Mouse (Mus musculus) lung, postnatal 0 days (tissue): ENCODE results near the gene Wdr27. TPM values are rescaled to one million over a fixed set of nuclear protein-coding genes. Genes with fewer than 3 reads are reported as not detected.
"Not testable (repeated sequence)": the region's sequence is repeated elsewhere in the genome, so short reads cannot be mapped to it uniquely, and the experiment has no call there.

ENCODE experiments used
- ATAC-seq: fragments of 200-750 bp; cut with Nextera tagmentation; 2 replicates; pipeline ENCODE4 v1.8.0; 2017; ENCODE audit warnings: moderate library complexity
- DNase-seq: peaks from one replicate; pipeline ENCODE4 v3.0.0-alpha.2; 2016; ENCODE audit warnings: low spot score
- H3K27ac ChIP-seq: fragments of 300-500 bp; sonication (generic); 2 replicates; pipeline ENCODE4 v1.5.1; 2014; ENCODE audit warnings: antibody characterized with exemption, mild to moderate bottlenecking, low read length, mixed read lengths
- H3K27me3 ChIP-seq: fragments of 300-500 bp; sonication (generic); replicated peaks from 2 replicates; pipeline ENCODE4 v1.6.1; 2014; ENCODE audit warnings: low read length, mixed read lengths; ENCODE audit not compliant: insufficient read depth
- H3K36me3 ChIP-seq: fragments of 300-500 bp; sonication (generic); 2 replicates; pipeline ENCODE4 v1.6.1; 2014; ENCODE audit warnings: low read length, mixed read lengths; ENCODE audit not compliant: insufficient read depth
- H3K4me1 ChIP-seq: fragments of 300-500 bp; sonication (generic); 2 replicates; pipeline ENCODE4 v1.6.1; 2014; ENCODE audit warnings: antibody characterized with exemption, low read depth, low read length, mixed read lengths; ENCODE audit not compliant: insufficient read depth
- H3K4me2 ChIP-seq: fragments of 300-500 bp; sonication (generic); replicated peaks from 2 replicates; pipeline ENCODE4 v1.6.1; 2014; ENCODE audit warnings: low read depth, mild to moderate bottlenecking, low read length, moderate library complexity, mixed read lengths
- H3K4me3 ChIP-seq: fragments of 300-500 bp; sonication (generic); 2 replicates; pipeline ENCODE4 v1.5.1; 2014; ENCODE audit warnings: low read depth, low read length
- H3K9ac ChIP-seq: fragments of 300-500 bp; sonication (generic); replicated peaks from 2 replicates; pipeline ENCODE4 v1.6.1; 2014; ENCODE audit warnings: low read depth, mild to moderate bottlenecking
- H3K9me3 ChIP-seq: fragments of 300-500 bp; sonication (generic); 2 replicates; pipeline ENCODE4 v1.6.1; 2016; ENCODE audit warnings: low read length, mixed read lengths
- CTCF ChIP-seq: IDR thresholded peaks from 2 replicates; pipeline ENCODE4 v1.5.1; 2016; ENCODE audit warnings: antibody characterized with exemption, mild to moderate bottlenecking
- EP300 ChIP-seq: IDR thresholded peaks from 2 replicates; pipeline ENCODE4 v1.6.1; 2016; ENCODE audit warnings: antibody characterized with exemption, mild to moderate bottlenecking, control low read depth
- WGBS: fragments of 180-500 bp; shearing (Covaris S2); extraction: QIAGEN DNeasy Blood & Tissue Kit; methylation state at CpG from one replicate; pipeline ENCODE4 v1.1.7; 2014; 5-methylcytosine and 5-hydroxymethylcytosine counted together
- polyA plus RNA-seq: library from polyadenylated mRNA; unstranded; fragments of >200 nt; fragmentation: Nextera tagmentation; extraction: Ambion mirVana; gene quantifications from 2 replicates; pipeline ENCODE4 v1.2.1, GENCODE M21; 2015

Wdr27 gene
- polyA plus RNA-seq, 1 experiment from 2014 or later: 16.7 TPM

DNA sequence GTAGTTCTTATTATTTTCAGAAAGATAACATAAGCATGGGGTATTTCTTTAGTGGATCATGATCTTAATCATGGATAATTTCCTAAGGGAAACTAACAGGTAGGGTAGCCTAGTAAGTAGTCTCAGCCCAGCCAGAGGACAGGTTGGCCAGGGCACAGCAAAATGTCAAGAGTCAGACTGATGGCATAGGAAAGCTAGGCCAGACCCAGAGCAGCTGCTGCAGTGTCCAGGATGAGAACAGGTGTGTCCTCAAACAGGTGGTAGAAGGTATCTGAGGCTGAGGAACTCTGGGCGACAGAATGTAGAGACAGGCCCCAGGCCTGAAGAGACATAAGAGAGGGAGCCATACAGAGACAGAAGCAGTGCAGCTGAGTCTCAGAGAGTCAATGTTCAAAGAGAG is 44.0 kb downstream of the Wdr27 start:
- no peak for DNase-seq
- Histone ChIP-seq H3K9me3 (no peaks in the 10 kb centered on the region), H3K4me2 (no peak overlapping the region), H3K27ac (no peak overlapping the region), H3K4me1 (no peaks in the 10 kb centered on the region), H3K9ac (no peak overlapping the region), H3K36me3 (no peaks in the 10 kb centered on the region), H3K27me3 (no peaks in the 10 kb centered on the region), H3K4me3 (no peak overlapping the region)
- 96% methylated on average over 1 of the region's 1 CpGs for WGBS
- TF ChIP-seq CTCF: no peak
- TF ChIP-seq EP300: no peak
- no peak for ATAC-seq

DNA sequence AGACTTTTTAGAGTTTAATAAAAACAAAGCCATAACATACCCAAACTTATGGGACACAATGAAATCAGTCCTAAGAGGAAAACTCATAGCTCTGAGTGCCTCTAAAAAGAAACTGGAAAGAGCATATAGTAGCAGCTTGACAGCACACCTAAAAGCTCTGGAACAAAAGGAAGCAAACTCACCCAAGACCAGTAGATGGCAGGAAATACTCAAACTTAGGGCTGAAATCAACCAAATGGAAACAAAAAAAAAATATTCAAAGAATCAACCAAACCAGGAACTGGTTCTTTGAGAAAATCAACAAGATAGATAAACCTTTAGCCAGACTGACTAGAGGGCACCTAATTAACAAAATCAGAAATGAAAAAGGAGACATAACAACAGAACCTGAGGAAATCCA is 47.9 kb downstream of the Wdr27 start:
- not testable (repeated sequence) for H3K27ac ChIP-seq
- TF ChIP-seq CTCF: peak; percentile 8; the same call in 1 of the 2 replicates

DNA sequence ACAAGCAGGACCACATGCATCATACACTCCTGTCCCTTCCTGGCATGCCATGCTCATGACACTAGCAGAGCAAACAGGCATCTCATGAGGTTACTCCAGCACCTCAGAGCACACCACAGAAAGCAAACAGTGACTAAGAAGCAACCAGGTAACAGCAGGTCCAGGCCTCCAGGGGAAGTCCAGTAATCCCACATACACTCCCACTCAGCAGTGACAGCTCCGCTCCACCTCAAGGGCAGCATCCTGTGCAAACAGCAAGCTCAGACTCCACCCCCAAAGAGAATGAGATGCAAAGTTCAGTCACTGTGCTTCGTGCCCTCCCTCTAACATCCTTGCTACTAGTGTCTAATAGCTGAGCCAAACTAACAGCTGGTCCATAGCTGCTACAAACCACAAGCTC is 56.0 kb downstream of the Wdr27 start:
- TF ChIP-seq CTCF (no peak), EP300 (no peak)
- Histone ChIP-seq H3K4me2 (no peak overlapping the region), H3K27me3 (no peaks in the 10 kb centered on the region), H3K4me1 (no peaks in the 10 kb centered on the region), H3K27ac (no peak overlapping the region), H3K9ac (no peak overlapping the region), H3K36me3 (no peaks in the 10 kb centered on the region), H3K4me3 (no peak overlapping the region), H3K9me3 (no peaks in the 10 kb centered on the region)
- DNase-seq: no peak
- no peak for ATAC-seq
- 46% methylated on average over 2 of the region's 2 CpGs for WGBS

More for the DNA sequence above, 47.9 kb downstream of the Wdr27 start:
- not testable (repeated sequence) for DNase-seq, H3K9ac ChIP-seq, H3K4me3 ChIP-seq, H3K27me3 ChIP-seq, H3K4me1 ChIP-seq, H3K36me3 ChIP-seq, H3K4me2 ChIP-seq, ATAC-seq, H3K9me3 ChIP-seq

DNA sequence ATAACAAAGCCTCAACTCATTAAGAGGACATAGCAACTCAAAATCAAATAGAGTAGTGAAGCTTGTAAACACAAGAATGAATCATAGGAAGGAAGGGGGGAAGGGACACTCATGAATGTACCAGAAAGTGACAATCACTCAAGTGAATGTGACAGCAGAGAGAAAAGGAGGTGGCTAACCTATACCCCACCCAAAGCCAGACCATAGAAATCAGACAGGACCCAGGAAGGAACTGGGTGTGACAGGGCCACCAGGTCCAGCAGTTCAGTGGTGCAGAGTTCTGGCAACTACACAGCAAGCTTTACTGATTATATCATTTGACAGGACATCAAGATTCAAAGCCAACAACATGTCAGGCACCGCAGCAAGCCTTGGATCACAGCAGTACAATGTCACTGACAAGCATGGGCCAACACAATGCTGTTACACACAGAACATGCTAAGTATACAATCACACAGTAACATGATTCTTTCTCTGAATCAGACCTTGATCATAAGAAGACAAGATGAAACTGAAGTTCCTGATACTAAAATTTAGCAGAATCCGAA is 68.2 kb downstream of the Wdr27 start:
- Histone ChIP-seq H3K36me3 (no peaks in the 10 kb centered on the region), H3K27ac (no peak overlapping the region), H3K9me3 (no peaks in the 10 kb centered on the region), H3K4me1 (no peaks in the 10 kb centered on the region), H3K27me3 (no peaks in the 10 kb centered on the region), H3K4me3 (no peak overlapping the region), H3K9ac (no peak overlapping the region), H3K4me2 (no peak overlapping the region)
- ATAC-seq (peak; percentile 95), DNase-seq (peak; percentile 83)
- WGBS: 57% methylated on average over 2 of the region's 2 CpGs
- TF ChIP-seq EP300 (peak; percentile 95), CTCF (no peak)

DNA sequence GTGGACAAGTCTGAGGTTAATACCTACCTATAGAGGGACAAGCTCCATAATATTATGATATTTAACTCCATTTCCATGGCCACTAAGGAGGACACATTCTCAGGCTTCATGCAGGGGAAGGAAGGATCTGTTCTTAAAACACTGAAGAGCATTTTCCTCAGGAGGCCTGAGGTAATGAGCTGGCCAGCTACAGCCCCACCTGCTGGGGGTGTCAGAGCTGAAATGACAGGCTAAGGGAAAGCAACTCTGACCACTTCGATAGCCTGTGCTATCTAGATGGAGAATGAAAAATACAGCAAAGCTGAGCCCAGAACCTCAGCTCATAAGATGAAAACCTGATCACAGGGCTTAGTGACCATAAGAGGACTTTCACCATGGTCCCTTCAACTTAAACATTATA is 82.7 kb downstream of the Wdr27 start:
- TF ChIP-seq EP300: no peak
- peak; percentile 33 for TF ChIP-seq CTCF
- Histone ChIP-seq H3K27ac (no peak overlapping the region), H3K4me3 (no peak overlapping the region), H3K36me3 (no peaks in the 10 kb centered on the region), H3K9me3 (no peaks in the 10 kb centered on the region), H3K4me2 (no peak overlapping the region), H3K9ac (no peak overlapping the region), H3K27me3 (no peaks in the 10 kb centered on the region), H3K4me1 (no peaks in the 10 kb centered on the region)
- no peak for ATAC-seq
- DNase-seq: no peak
- 57% methylated on average over 1 of the region's 1 CpGs for WGBS

DNA sequence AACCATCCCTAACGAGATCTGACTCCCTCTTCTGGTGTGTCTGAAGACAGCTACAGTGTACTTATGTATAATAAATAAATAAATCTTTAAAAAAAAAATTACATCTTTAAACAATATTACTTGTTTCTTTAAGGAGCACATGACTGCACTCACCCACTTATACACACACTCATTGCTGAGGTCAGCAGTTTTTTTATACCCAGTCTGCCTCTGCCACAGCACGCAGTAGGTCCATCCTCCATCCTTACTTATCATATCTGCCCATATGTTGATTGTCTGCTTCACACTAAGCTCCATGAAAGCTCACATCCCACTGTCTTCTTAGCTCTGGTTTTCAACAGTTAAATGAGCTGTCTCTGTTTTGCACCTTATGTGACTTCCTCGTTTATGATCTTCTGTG is 95.2 kb downstream of the Wdr27 start:
- TF ChIP-seq EP300 (no peak), CTCF (no peak)
- no peak overlapping the region for H3K4me3 ChIP-seq
- no peaks in the 10 kb centered on the region for H3K36me3 ChIP-seq
- H3K27me3 ChIP-seq: no peaks in the 10 kb centered on the region
- no peaks in the 10 kb centered on the region for H3K9me3 ChIP-seq
- H3K4me2 ChIP-seq: no peak overlapping the region
- 78% methylated on average over 2 of the region's 3 CpGs for WGBS
- ATAC-seq (no peak), DNase-seq (no peak)
- H3K27ac ChIP-seq: no peak overlapping the region
- no peaks in the 10 kb centered on the region for H3K4me1 ChIP-seq
- no peak overlapping the region for H3K9ac ChIP-seq

DNA sequence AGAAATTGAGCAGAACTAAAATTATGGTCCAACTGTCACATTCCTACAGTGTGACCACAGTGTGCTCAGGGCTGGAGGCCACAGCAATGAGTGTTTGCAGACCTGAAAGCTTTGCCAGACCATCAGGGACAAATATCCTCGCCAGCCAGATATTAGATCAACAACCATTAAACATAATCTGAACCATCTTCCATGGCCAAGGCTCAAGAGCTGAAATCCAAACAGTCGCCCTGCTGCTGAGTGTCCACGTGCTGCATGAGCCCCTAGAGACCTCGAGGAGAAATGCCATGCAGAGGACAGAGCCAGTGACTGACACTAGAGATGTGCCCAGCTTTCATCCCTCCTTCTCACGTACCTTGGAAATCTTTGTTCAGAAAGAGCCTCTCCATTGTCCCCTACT is 96.1 kb downstream of the Wdr27 start:
- DNase-seq (peak; percentile 6), ATAC-seq (peak; percentile 32; the same call in 1 of the 2 replicates)
- Histone ChIP-seq H3K27me3 (no peaks in the 10 kb centered on the region), H3K4me3 (no peak overlapping the region), H3K4me1 (no peaks in the 10 kb centered on the region), H3K36me3 (no peaks in the 10 kb centered on the region), H3K4me2 (no peak overlapping the region), H3K27ac (no peak overlapping the region), H3K9me3 (no peaks in the 10 kb centered on the region), H3K9ac (no peak overlapping the region)
- WGBS: 39% methylated on average over 5 of the region's 5 CpGs
- TF ChIP-seq CTCF: no peak
- no peak for TF ChIP-seq EP300
